Comparison of ENCODE assay signal across 17 mouse cellular contexts in the genomic region with DNA sequence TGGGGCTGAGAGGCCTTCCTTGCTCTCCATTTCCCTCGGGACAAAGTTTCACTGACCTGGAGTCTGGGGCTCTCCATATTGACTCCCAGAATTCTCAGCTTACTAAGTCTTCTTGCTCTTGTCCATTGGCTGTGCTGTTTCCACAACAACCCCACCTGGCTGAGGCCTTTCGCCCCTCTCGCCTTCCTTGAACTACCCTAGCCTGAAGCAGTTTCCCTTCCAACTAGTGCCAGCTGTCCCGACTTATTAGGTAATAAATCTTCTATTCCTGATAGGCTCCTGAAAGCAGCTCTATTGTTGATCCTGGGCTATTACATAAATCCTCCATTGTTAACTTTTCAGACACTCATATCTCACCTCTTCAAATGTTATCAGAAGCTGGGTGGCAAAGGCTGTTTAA.
DNase-seq lines count a peak whose midpoint lies in the region; TF ChIP-seq lines count a peak whose summit lies in the region.
"Had no signal": no experiment of that assay in that cellular context is flagged by ENCODE, and none has a peak within 500 bp of the region (broad histone marks: within the 10 kb centered on the region; RNA-seq: fewer than 3 reads in every experiment).

No protein-coding gene starts in this region.

- H3K4me3 ChIP-seq in CH12.LX (replicated peaks in 1 of 3; ENCODE audit: low read depth in 2 of 3, low read length in 2 of 3, poor library complexity in 1 of 3) = no peak overlapping the region
- no peak overlapping the region for H3K4me3 ChIP-seq in limb, embryonic 10.5 days
- H3K4me3 ChIP-seq: embryonic facial prominence, embryonic 15.5 days; kidney, embryonic 15.5 days; liver, embryonic 12.5 days; megakaryocyte, embryonic 14.5 days had no signal

- no peak overlapping the region for H3K27ac ChIP-seq in CH12.LX (ENCODE audit: insufficient read depth, low read depth)
- H3K27ac ChIP-seq in limb, embryonic 10.5 days = no peak overlapping the region
- H3K27ac ChIP-seq: embryonic facial prominence, embryonic 15.5 days; kidney, embryonic 15.5 days; liver, embryonic 12.5 days had no signal

- TF ChIP-seq EP300 in CH12.LX (IDR thresholded peaks at IDR 0.05; ENCODE audit: low read length) = no peak

- TF ChIP-seq RAD21 in CH12.LX (IDR thresholded peaks at IDR 0.05; ENCODE audit: low read depth, low read length) = no peak

- dilution Hi-C loops in CH12.LX (cut with MboI; ENCODE audit: extremely low pct_ligation_motif_present, extremely low pct_unique_long_range_greater_than_20kb, low sequenced_read_pairs) = no loop called here

- TF ChIP-seq CTCF in CH12.LX (conservative IDR thresholded peaks at IDR 0.05 in 1 of 2, IDR thresholded peaks at IDR 0.05 in 1 of 2; ENCODE audit: low read depth in 2 of 2, low read length in 2 of 2) = no peak

- peaks cover 8 to 28% of the 10 kb centered on the region in 2 experiments for H3K4me1 ChIP-seq in CH12.LX (ENCODE audit: control insufficient read depth in 1 of 2, insufficient read depth in 2 of 2)
- peaks cover 13% of the 10 kb centered on the region for H3K4me1 ChIP-seq in limb, embryonic 10.5 days
- H3K4me1 ChIP-seq: embryonic facial prominence, embryonic 15.5 days; kidney, embryonic 15.5 days; liver, embryonic 12.5 days; megakaryocyte, embryonic 14.5 days had no signal

- no peaks in the 10 kb centered on the region for H3K36me3 ChIP-seq in CH12.LX (replicated peaks in 1 of 2; ENCODE audit: control insufficient read depth in 1 of 2, insufficient read depth in 1 of 2, low read length in 1 of 2)
- H3K36me3 ChIP-seq in limb, embryonic 10.5 days = no peaks in the 10 kb centered on the region
- H3K36me3 ChIP-seq: embryonic facial prominence, embryonic 15.5 days; kidney, embryonic 15.5 days; liver, embryonic 12.5 days had no signal

- H3K9ac ChIP-seq in CH12.LX (ENCODE audit: insufficient read depth, low read depth) = no peak overlapping the region
- H3K9ac ChIP-seq: embryonic facial prominence, embryonic 15.5 days; kidney, embryonic 15.5 days; liver, embryonic 12.5 days had no signal

- no peaks in the 10 kb centered on the region for H3K79me2 ChIP-seq in CH12.LX (replicated peaks; ENCODE audit: control insufficient read depth, extremely low read depth, insufficient read depth, poor library complexity, severe bottlenecking)

- H3K27me3 ChIP-seq in CH12.LX (replicated peaks) = no peaks in the 10 kb centered on the region
- H3K27me3 ChIP-seq in limb, embryonic 10.5 days (ENCODE audit: low read depth, poor library complexity, severe bottlenecking) = peaks cover 8% of the 10 kb centered on the region; the same call in 1 of the 2 replicates
- H3K27me3 ChIP-seq: embryonic facial prominence, embryonic 15.5 days; kidney, embryonic 15.5 days; liver, embryonic 12.5 days had no signal

- WGBS in limb, embryonic 10.5 days = 24% methylated on average over 4 of the region's 4 CpGs

- no peak overlapping the region for H3K4me2 ChIP-seq in CH12.LX (ENCODE audit: insufficient read depth, low read depth, poor library complexity, severe bottlenecking)
- H3K4me2 ChIP-seq: embryonic facial prominence, embryonic 15.5 days; kidney, embryonic 15.5 days; liver, embryonic 12.5 days had no signal

- no peaks in the 10 kb centered on the region for H3K9me3 ChIP-seq in CH12.LX (replicated peaks; ENCODE audit: low read length)
- H3K9me3 ChIP-seq in limb, embryonic 10.5 days (replicated peaks) = no peaks in the 10 kb centered on the region
- H3K9me3 ChIP-seq: embryonic facial prominence, embryonic 15.5 days; kidney, embryonic 15.5 days; liver, embryonic 12.5 days; megakaryocyte, embryonic 14.5 days had no signal

- DNase-seq in embryo, embryonic 11 days = peak; percentile 41
- no peak for DNase-seq in embryo, embryonic 10 days (ENCODE audit: low spot score)
- no peak for DNase-seq in CH12.LX (ENCODE audit: extremely low read depth)
- peak; percentile 56 for DNase-seq in limb, embryonic 10.5 days (ENCODE audit: low spot score)
- peak; percentile 56 for DNase-seq in lung, postnatal 36 days
- DNase-seq in gastrocnemius, adult 8-10 months (ENCODE audit: low spot score in 2 of 2) = no peak
- DNase-seq in gastrocnemius, adult 18-20 months (ENCODE audit: low spot score) = no peak
- no peak for DNase-seq in adrenal gland, postnatal 14 days
- DNase-seq: cerebellum, adult 11 months; gastrocnemius, postnatal 10 days; heart, postnatal 36 days; layer of hippocampus, adult 9-11 months; spleen, adult 18-20 months had no signal

- TF ChIP-seq POLR2A in CH12.LX (IDR thresholded peaks at IDR 0.05; ENCODE audit: low read depth, low read length) = no peak

- in situ Hi-C loops in CH12.LX (cut with MboI; ENCODE audit: low pct_ligation_motif_present, low pct_unique_long_range_greater_than_20kb, low sequenced_read_pairs) = loop anchor here (25.0 kb wide), 1 partner anchor 499 kb away; the partner anchor contains the start of gene Timmdc1

TF ChIP-seq in CH12.LX, 34 proteins besides CTCF, POLR2A, EP300 and RAD21:
- TF ChIP-seq ELF1 (IDR thresholded peaks at IDR 0.05; ENCODE audit: low read depth, low read length) (no peak), ZMIZ1 (IDR thresholded peaks at IDR 0.05; ENCODE audit: low read depth, low read length) (no peak), NRF1 (IDR thresholded peaks at IDR 0.05; ENCODE audit: low read depth, low read length) (no peak), MXI1 (IDR thresholded peaks at IDR 0.05; ENCODE audit: low read depth, low read length) (0 out of 2 replicates have a peak, but pooled peaks have one; percentile 21), USF1 (IDR thresholded peaks at IDR 0.05; ENCODE audit: low read depth, low read length) (no peak), BHLHE40 (IDR thresholded peaks at IDR 0.05; ENCODE audit: low read depth, low read length) (no peak), MAX (IDR thresholded peaks at IDR 0.05; ENCODE audit: low read length) (no peak)

Comparison
In these comparisons a context has a peak if more than half of its experiments do, and no peak if none do; other contexts are left out.
1. DNase-seq: peak in embryo, embryonic 11 days (single experiment), limb, embryonic 10.5 days (single experiment) and lung, postnatal 36 days (single experiment); none in embryo, embryonic 10 days (single experiment), CH12.LX (single experiment), gastrocnemius, adult 8-10 months (0 of 2), gastrocnemius, adult 18-20 months (single experiment) and adrenal gland, postnatal 14 days (single experiment).